Mouse (Mus musculus) T-cell, adult 2 months (primary cell): ENCODE results near the gene Dync1i2.

ENCODE experiments used
- DNase-seq: peaks from one replicate; pipeline ENCODE4 v3.0.0; 2022; ENCODE audit warnings: low spot score

Gene Dync1i2

DNA sequence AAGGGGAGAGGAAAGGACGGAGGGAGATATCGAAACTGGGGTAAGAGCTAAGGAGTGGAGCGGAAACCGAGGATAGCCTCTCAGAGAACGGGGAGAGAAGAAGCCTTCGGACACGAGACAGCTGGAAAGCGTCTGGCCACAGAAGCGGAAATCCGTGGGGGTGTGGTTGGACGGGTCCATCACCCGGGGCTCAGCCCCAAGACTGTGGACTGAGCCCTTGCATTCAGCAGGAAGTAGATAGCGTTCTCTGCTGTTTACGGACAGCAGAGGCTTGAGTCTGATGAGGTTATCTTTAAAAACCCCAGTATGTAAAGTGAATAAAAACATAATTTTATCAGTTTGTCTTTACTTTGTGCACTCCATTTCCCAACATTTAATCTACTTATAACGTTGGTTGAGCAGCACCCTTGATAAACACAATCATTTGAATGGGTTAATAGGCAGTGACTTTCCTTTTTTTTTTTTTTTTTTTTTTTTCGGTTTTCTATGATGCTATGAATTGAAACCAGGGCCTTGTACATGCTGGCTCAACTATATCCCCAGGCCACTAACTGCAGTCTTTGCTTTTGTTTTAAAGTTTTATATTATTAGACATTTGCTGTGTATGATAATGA lies 7.6 kb upstream of the Dync1i2 start:
- no peak for DNase-seq

DNA sequence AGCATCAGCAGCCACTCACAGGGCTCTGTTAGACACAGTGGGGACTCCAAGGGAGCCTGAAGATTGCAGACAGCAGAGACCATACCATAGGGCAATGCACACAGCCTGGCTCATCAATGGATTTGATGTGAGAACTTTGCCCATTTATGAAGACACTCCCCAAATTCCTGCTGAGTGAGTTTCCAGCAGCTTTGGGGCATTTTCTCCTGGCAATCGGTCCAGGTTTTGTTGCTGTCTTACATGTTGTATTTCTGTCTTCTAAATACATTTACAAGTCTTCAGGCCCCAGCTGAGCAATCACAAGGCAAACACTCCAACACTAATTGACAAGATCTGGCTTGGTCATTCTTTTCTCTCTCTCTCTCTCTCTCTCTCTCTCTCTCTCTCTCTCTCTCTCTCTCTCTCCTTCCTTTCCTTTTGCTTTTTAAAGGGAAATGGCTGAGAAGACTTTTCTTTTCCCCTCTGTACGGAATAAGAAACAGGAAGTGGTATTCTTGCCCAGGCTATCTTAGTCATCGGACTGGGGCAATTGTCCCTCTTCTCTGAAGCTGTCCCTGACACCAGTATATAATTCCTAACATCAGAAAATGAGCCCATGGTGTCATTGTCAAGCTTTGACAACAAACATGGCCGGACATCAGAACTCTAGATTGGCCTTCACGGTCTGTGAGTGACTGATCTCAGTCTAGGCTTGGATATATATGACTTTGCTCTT lies 2.3 kb upstream of the Dync1i2 start:
- DNase-seq: no peak

DNA sequence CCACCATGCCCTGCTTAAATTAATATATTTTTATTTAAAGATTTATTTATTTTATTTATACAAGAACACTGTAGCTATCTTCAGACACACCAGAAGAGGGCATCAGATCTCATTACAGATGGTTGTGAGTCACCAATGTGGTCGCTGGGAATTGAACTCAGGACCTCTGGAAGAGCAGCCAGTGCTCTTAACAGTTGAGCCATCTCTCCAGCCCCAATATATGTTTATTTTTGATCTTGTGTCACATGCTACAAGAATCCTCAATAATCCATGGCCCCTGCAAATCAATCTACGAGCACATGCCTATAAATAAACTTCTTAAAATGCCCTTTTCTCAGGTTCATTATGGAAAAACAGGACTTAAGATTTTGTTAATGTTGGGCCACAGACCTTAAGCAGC lies 410 bp upstream of the Dync1i2 start:
- no peak for DNase-seq

DNA sequence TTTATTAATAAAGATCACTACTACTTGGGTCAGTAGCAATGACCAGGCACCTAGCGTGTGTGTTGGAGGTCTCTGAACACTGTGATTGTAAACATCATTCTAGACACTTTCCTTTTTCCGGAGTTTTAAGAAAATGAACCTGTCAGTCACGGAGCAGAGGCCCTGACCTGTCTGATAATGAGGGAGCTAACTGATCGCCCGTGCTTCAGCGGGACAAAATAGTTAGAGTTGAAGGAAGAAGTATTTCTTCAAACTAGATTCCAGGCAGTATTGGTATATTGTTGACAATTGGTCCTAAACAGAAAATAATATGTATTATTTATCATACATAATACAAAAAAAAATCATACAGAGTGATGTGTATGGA lies 837 bp downstream of the Dync1i2 start:
- DNase-seq: no peak

DNA sequence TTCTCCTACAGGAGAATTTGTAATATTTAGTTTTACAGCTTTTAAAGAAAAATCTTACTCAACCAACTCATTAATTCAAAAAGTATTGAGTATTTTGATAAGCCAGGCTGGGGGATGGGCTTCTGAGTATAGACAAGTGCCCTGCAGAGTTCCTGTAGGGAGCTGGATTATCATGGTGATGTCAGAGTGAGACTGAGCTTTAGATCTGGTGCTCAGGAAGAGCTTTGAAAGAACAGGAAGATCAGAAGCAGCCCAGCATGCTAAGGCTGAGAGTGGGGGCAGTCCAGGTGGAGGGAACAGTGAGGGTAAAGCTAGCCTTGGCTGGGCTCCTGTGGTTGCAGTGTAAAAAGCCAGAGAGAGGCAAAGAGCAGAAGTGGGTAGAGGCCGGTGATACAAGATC lies 9.5 kb downstream of the Dync1i2 start:
- DNase-seq: peak; percentile 5

DNA sequence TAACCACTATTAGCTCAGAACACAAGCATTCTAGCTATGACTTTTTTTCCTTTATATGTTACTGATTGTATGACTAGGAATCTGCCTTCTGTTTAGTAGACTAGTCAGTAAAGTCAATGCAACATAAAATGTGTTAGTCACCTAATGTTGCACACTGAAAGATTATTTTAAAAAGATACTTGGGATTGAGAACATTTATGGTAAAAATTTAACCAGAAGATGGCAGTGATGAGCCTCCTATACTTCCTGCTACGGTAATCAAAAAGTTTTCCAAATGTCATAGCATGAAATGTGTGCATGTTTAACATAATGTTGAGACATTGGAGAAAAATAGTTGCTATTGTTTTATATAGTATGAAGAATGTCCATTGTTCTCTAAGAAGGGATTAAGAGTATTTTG lies 15.9 kb downstream of the Dync1i2 start:
- no peak for DNase-seq

DNA sequence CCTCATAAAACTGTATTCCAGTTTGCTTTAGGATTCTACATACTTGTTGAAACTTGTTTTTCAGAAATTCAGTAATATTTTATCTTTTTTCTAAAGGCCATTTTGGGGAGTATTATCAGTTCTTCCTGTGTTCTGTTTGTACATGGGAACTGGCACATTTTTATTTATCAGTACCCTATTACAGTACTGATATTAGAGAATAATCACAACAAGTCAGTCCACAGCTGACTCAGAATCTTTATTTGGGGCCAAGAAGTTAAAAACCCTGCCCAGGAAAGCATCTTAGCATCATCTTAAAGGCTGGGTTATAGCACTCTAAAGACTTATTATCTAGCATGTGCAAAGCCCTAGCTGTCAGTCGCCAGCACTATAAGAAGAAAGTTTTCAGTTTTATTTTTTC lies 18.1 kb downstream of the Dync1i2 start:
- DNase-seq: no peak

DNA sequence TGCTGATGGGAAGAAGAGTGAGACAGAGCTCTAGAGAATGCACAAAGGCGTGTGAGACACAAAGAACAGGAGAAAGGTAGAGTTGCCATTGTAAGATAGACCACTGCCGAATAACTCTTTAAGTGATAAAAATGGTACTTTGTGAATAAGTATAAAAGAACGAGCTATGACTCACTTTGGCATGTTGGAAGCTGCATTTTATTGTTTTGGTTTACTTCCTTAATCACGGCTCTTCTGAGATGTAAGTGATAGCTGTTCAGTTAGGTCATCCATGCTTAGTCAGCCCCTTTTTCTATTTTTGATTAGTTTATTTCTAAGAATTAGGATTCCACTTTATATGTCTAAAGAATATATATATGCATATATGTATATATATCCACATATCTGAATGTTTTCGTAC lies 20.4 kb downstream of the Dync1i2 start:
- no peak for DNase-seq

DNA sequence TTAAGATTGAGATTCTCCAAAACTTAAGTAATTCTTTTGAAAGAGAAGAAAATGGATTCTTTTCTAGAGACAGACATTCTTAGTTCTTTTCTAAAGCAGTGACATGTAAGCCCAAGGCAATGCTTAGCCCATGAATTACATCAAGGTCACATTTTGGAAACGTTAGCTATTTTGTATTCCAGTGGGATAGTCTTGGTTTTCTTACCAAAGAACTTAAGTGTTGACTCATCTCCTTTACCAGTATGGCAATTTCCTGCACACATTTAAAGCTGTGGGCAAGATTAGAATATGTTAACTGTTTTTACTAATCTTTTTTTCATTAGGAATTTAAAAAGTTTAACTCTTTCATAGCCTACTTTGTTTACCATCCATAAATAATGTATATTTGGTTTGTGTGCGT lies 21.5 kb downstream of the Dync1i2 start:
- DNase-seq: no peak

DNA sequence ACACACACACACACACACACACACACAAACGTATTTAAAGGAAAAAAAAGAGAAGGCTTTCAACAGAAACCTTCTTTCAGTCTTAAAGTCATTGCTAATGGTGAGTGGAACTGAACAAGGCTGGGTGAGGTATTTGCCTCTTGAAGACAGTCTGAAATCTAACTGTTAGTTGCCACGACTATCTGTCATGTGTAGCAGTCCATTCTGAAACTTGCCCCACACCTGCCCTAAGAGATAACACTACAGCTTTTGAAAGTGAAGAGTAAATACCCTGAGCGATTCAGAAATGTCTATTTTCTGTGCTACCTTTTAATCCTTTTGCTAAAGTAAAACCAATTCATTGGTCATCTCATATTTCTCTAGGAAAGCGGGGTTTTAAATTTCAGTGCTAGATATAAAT lies 23.9 kb downstream of the Dync1i2 start:
- no peak for DNase-seq

DNA sequence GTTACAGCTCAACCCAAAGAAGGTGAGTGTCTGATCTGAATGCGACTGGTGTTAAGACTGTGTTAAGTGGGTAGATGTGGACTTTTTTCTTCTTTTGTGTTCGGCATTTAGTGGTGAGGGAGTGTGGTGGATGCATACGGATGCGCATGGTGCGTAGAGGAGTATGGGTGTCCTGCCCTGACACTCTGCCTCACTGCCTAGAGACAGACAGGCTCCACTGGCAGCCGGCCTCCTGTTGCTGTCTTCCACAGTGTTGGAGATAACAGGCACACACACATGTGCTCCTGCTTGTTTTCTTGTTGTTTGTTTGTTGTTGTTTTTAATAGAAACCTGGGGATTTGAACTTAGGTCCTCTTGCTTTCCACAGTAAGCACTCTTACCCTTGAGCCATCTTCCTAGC lies 24.5 kb downstream of the Dync1i2 start:
- no peak for DNase-seq

DNA sequence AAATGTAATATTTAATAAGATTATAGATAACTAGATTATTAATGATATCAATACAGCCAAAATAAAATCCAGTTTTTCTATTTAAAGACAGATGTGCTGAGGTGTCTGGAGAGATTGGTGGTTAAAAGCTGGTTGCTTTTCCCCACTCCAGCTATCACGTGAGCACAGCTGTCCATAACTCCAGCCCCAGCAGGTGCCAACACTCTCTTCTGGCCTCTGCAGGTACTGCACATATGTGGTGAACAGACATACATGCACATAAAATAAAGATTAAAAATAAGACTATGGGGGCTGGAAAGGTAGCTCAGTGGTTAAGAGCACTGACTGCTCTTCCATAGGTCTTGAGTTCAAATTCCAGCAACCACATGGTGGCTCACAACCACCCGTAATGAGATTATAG lies 30.0 kb downstream of the Dync1i2 start:
- no peak for DNase-seq

DNA sequence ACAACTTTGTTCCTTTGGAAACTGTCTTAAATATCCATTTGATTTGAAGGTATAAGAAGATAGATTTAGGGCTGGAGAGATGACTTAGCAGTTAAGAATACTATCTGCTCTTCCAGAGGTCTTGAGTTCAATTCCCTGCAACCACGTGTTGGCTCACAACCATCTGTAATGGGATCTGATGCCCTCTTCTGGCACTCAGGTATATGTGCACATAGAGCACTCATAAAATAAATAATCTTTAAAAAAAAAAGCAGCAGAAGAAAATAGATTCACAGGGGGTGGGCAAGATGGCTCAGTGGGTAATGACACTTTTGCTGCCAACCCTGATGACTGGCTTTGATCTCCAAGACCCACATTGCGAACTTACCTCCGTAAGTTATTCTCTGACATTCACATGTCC lies 30.7 kb downstream of the Dync1i2 start:
- no peak for DNase-seq

DNA sequence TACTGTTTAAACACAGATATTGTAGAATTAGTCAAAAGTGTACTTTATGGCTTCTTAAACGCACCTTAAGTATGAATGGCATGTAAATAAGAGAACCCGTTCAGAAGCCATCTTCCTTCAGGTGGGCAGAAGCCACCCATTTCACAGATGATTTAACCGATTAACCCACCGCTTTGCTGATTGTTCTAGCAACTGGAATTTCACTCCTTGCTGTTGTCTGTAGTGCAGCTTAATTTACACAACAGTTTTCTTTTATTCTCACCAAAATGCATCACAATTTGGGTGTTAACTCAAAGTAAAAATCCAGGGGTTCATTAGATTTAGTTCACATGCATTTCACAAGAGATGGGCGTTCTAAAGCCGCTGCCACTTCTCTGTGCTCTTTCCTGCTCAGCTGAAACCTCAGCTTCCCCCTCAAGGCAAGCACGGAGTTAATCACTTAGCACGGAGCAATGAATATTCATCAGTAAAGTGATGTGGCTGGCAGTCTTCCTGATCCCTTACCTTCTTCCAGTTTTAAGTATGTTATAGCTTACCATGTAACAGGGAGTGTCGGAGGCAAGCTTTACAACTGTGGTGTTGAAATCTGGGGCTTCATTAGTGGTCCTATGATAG lies 31.7 kb downstream of the Dync1i2 start:
- no peak for DNase-seq

DNA sequence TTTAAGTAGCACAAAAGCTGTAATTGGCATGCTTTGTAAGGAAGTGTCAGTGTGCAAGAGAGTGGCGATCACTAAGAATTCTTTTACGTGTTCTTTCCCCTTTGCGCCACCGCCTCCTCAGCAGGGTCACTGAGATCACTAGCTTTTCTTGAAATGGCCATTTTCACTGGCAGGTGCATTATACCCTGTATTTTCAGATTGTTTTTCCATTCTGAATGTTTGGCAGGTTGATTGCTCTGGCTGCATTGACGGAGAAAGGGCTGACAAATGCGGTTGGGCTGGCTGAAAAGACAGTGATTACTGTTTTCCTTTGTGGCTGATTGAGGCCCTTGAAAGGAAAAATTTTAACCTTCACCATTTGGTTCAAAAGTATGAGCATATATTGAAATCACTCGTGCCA lies 33.3 kb downstream of the Dync1i2 start:
- DNase-seq: no peak

DNA sequence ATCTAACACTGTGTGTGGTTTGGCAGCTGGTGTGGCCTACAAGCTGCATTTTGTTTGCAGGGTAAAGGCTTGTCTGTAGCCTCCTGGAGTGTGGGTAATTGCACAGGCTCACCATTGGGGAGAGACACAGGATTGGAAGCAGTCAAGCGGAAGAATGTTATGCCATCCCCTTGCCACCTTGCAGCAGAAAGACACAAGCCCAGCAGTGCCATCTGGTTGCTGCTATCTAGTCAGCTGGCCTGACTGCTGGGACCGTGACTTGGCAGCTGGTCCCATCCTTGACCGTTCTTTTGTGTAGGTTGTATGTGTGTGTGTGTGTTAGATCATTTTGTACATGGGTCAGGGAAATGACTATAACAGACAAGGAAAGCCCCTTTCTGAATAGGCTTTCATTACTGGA lies 33.9 kb downstream of the Dync1i2 start:
- no peak for DNase-seq

DNA sequence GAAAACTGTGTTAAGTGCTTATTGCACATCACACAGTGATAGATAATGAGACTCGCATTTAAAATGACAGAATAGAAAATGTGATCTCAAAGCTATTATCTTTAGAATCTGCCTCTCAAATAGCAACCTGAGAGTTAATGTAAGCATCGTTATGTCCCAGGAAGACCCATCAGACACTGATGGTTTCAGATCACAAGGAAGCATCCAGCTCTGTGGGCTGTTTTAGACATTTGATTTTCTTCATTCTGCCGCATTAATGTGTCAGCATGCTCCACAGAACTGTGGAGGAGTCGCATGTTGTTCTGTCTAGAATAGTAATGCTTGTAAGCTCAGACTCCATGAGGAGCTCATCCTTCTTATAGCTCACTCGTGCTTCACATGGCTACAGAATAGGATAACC lies 34.6 kb downstream of the Dync1i2 start:
- DNase-seq: no peak

DNA sequence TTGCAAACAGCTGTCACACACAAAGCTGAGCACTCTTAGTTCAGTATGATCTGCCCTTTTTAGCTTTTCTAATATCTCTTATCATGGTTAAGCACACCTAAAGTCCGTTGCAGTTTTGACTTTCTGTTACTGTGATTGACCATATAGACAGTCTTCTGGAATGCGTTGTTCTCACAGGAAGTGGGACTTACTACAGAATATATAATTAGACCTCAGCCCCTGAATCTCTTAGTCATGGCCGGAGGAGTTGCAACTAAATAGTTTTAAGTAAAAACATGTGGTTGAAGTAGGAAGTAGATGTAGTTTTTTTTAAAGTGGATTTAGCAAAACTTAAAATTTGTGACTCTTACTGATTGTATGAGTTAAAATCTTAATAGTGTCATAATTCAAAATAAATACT lies 36.6 kb downstream of the Dync1i2 start:
- no peak for DNase-seq

DNA sequence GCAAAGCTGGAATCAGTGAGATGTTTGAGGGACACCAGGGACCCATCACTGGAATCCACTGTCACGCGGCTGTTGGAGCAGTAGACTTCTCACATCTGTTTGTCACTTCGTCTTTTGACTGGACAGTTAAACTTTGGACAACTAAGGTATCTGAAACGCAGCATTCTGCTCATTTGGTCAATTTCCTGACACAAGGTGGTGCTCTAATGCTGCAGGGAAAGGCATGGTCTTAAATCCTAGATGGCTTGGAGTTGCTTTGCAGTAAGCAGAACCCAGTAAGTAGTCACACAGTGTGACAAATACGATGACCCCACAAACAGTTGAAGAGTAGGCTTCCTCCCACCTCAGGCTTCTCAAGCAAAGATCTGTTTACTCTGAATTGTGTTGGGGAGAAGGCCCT lies 39.3 kb downstream of the Dync1i2 start:
- DNase-seq: no peak

DNA sequence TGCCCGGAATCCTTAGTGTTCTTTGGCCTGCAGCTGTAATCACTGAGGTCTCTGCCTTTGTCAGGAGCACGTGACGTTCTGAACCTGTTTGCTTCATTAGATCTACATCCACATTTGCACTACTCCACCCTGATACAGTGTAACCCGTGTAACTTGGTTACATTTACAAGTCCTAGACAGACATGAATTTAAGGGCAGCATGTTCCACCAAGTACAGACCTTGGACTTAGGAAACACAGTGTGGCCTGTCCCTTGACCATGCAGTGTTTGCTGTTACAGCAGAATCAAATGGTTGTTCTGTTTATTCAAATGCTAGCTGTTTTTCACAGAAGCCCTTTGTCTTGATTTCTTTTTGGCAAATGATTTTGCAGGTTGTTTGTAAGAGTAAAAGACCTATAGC lies 43.3 kb downstream of the Dync1i2 start:
- no peak for DNase-seq

DNA sequence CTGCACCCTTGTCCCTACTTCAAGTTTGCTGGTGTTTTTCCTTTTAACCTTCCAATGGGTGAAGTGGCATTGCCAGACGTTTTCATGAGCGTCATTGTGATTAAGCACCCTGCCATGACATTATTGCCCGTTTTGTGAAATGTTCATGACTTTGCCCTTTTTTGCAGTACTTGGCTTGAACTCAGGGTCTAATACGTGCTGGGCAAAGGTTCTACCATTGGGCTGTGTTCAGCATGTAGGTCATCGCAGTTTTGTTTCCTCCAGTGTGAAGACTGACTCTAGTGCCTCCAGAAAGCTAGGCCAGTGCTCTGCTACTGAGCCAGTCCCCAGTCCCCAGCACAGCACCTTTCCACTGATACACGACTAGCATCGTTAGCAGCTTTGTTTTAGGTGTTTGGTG lies 45.1 kb downstream of the Dync1i2 start:
- no peak for DNase-seq

DNA sequence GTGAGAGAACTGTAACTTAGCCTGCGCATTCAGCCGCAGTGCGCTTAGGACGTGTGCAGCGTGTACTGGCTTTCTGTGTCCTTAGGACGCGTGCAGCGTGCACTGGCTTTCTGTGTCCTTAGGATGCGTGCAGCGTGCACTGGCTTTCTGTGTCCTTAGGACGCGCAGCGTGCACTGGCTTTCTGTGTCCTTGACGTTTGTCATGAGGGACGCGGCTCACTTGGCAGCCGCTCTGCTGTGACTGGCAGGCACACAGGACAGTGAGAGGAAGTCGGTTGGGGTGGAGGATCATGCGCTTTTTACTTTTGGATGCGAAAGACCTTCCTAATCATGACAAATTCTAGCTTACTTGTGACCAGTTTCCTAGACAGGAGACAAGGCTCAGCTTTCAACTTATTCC lies 53.1 kb downstream of the Dync1i2 start:
- no peak for DNase-seq

DNA sequence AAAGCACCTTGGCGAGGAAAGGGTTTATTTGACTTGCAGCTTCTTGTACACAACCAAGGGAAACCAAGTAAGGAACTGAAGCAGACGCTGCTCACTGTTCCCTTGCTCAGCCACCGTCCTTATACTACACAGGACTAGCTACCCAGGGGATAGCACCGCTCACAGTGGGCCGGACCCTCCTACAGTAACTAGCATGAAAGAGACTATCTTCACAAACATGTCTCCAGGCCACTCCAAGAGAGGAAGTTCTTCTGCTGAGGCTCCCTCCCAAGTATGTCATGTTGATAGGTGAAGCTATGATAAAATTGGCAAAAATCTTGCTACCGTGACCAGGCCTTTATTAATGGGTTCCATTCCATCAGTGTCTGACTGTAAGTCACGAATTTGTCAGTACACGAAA lies 57.2 kb downstream of the Dync1i2 start:
- no peak for DNase-seq

DNA sequence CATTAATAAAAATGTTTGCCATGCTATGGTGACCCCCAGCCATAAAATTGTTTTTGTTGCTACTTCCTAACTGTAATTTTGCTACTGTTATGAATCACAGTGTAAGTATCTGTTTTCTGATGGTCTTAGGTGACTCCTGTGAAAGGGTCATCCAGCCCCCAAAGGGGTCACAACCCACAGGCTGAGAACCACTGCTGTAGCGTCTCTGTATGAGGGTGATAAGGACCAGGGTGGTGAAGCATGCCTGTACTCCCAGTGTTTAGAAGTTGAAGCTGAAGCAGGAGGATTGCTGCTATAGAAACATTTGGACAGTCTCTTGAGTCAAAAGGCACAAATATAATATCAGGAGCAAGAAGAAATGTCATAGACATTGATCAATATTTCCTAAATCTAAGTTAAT lies 57.8 kb downstream of the Dync1i2 start:
- DNase-seq: no peak
